Mouse (Mus musculus) heart, embryonic 16.5 days (tissue): ENCODE data around the gene Camta1. TPM values are rescaled to one million over a fixed set of nuclear protein-coding genes. Genes with fewer than 3 reads are reported as not detected.

Experiments used
- ATAC-seq: fragments of 200-750 bp; cut with Nextera tagmentation; replicated peaks from 2 replicates; pipeline ENCODE4 v1.8.0; 2017; ENCODE audit warnings: moderate number of reproducible peaks; ENCODE audit not compliant: insufficient read depth, low FRiP score; ENCODE audit errors: extremely low read depth
- H3K27ac ChIP-seq: fragments of 300-500 bp; sonication (generic); 2 replicates; pipeline ENCODE4 v1.5.1; 2014; ENCODE audit warnings: mild to moderate bottlenecking, low read length, control low read depth, moderate library complexity
- H3K27me3 ChIP-seq: fragments of 300-500 bp; sonication (generic); 2 replicates; pipeline ENCODE4 v1.6.1; 2014; ENCODE audit warnings: low read length, mixed read lengths; ENCODE audit not compliant: control insufficient read depth, insufficient read depth
- H3K36me3 ChIP-seq: fragments of 300-500 bp; sonication (generic); 2 replicates; pipeline ENCODE4 v1.6.1; 2014; ENCODE audit not compliant: control insufficient read depth, insufficient read depth
- H3K4me1 ChIP-seq: fragments of 300-500 bp; sonication (generic); 2 replicates; pipeline ENCODE4 v1.6.1; 2014; ENCODE audit warnings: low read length, mixed read lengths; ENCODE audit not compliant: control insufficient read depth, insufficient read depth
- H3K4me2 ChIP-seq: fragments of 300-500 bp; sonication (generic); 2 replicates; pipeline ENCODE4 v1.6.1; 2014; ENCODE audit warnings: low read depth, mild to moderate bottlenecking, control low read depth, low read length
- H3K4me3 ChIP-seq: fragments of 300-500 bp; sonication (generic); 2 replicates; pipeline ENCODE4 v1.5.1; 2014; ENCODE audit warnings: mild to moderate bottlenecking, control low read depth, low read length
- H3K9ac ChIP-seq: fragments of 300-500 bp; sonication (generic); 2 replicates; pipeline ENCODE4 v1.6.1; 2014; ENCODE audit warnings: low read length, control low read depth
- H3K9me3 ChIP-seq: fragments of 300-500 bp; sonication (generic); replicated peaks from 2 replicates; pipeline ENCODE4 v1.6.1; 2016; ENCODE audit warnings: low read length; ENCODE audit not compliant: control insufficient read depth
- WGBS: fragments of 180-500 bp; shearing (Covaris S2); extraction: QIAGEN DNeasy Blood & Tissue Kit; methylation state at CpG from one replicate; pipeline ENCODE4 v1.1.7; 2014; 5-methylcytosine and 5-hydroxymethylcytosine counted together
- polyA plus RNA-seq: library from polyadenylated mRNA; unstranded; fragments of >200 nt; fragmentation: Nextera tagmentation; extraction: Ambion mirVana; gene quantifications from 2 replicates; pipeline ENCODE4 v1.2.1, GENCODE M21; 2015

Camta1 gene
- polyA plus RNA-seq, 1 experiment from 2014 or later: 141 TPM

DNA sequence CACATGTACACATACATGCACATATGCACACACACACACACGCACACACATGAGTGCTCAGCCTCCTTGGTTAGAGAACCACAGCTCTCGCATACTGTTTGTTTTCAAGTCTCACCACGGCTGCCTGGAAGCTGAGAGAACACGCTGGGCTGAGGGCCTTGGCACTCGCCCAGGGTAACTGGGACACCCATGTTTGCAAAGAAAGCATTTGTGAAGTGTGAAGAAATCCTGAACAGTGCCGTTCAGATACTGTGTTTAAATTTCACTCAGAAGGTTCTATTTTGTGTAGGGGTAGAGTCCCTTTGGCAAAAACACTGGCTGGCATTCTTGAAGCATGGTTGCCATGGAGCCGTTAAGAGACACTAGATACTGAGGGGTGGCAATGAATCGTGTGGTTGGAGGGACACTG lies 682.7 kb downstream of the Camta1 start:
- ATAC-seq: peak; percentile 43
- peaks cover 24% of the 10 kb centered on the region for H3K4me1 ChIP-seq
- H3K4me2 ChIP-seq: no peak overlapping the region
- H3K4me3 ChIP-seq: no peak overlapping the region
- no peaks in the 10 kb centered on the region for H3K27me3 ChIP-seq
- H3K36me3 ChIP-seq: no peaks in the 10 kb centered on the region
- no peak overlapping the region for H3K9ac ChIP-seq
- H3K9me3 ChIP-seq: no peaks in the 10 kb centered on the region
- whole genome bisulfite sequencing: 33% methylated on average over 8 of the region's 8 CpGs
- H3K27ac ChIP-seq: 0 out of 2 replicates have a peak overlapping the region, but pooled peaks have one; percentile 28

- Histone ChIP-seq H3K4me1 (no peaks in the 10 kb centered on the region), H3K36me3 (no peaks in the 10 kb centered on the region), H3K4me3 (no peak overlapping the region), H3K27ac (no peak overlapping the region), H3K9me3 (no peaks in the 10 kb centered on the region), H3K27me3 (no peaks in the 10 kb centered on the region), H3K9ac (no peak overlapping the region), H3K4me2 (no peak overlapping the region)
- no peak for ATAC-seq
- 78% methylated on average over 8 of the region's 8 CpGs for WGBS
Observed at GRCm38 (mm10) chr4:151172526-151172925, 689.1 kb downstream of the Camta1 start.

DNA sequence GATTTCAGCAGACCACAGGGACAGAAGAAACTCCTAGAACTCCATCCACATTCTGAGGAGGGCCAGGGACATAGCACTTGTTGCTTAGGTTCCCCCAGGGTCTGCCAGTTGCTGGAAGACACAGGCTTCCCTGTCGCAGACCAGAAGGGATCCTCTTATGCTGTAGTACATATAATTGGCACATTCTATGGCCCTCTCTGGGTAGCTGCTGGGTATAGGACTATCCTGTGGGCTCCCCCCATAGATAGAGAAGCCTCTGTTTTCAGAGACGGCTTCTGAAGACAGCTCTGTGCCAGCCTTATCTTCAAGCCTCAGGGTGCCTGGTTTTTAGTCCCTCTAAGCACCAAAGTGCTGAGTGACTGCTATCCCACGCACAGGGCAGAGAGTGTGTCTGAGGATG lies 690.6 kb downstream of the Camta1 start:
- Histone ChIP-seq H3K4me3 (no peak overlapping the region), H3K9ac (no peak overlapping the region), H3K36me3 (no peaks in the 10 kb centered on the region), H3K4me1 (peaks cover under 1% of the 10 kb centered on the region; the same call in 1 of the 2 replicates), H3K27ac (no peak overlapping the region), H3K27me3 (no peaks in the 10 kb centered on the region), H3K4me2 (no peak overlapping the region), H3K9me3 (no peaks in the 10 kb centered on the region)
- no peak for ATAC-seq
- WGBS: 50% methylated on average over 3 of the region's 3 CpGs

GRCm38 (mm10) chr4:151170658-151171057 lies 691.0 kb downstream of the Camta1 start:
- no peak overlapping the region for H3K4me3 ChIP-seq
- no peaks in the 10 kb centered on the region for H3K36me3 ChIP-seq
- H3K9me3 ChIP-seq: no peaks in the 10 kb centered on the region
- peaks cover 6% of the 10 kb centered on the region for H3K4me1 ChIP-seq
- no peak overlapping the region for H3K9ac ChIP-seq
- no peak for ATAC-seq
- H3K27ac ChIP-seq: no peak overlapping the region
- no peak overlapping the region for H3K4me2 ChIP-seq
- H3K27me3 ChIP-seq: no peaks in the 10 kb centered on the region
- WGBS: 49% methylated on average over 18 of the region's 18 CpGs

DNA sequence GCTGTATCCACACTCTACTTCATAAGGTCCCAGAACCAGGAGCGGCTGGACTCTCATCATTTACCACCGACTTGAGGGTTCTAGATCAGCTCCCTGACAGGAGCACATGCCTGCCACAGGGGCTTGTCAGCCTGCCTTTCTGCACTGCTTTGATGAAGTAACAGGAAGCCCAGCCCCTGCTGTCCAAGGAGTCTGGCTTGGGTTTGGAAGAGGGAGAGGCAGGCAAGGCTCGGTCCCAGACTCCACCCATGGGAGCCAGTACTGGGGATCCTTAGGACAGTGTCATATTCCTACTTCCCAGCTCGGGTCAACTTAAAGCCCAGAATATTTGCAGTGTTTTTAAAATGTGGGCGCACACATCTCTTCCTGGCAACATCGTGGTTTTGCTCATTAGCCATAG lies 694.7 kb downstream of the Camta1 start:
- Histone ChIP-seq H3K4me1 (peaks cover 6% of the 10 kb centered on the region), H3K9me3 (no peaks in the 10 kb centered on the region), H3K4me3 (no peak overlapping the region), H3K9ac (no peak overlapping the region), H3K27me3 (0 out of 2 replicates have a peak, but pooled peaks cover 2% of the 10 kb centered on the region), H3K4me2 (no peak overlapping the region), H3K36me3 (no peaks in the 10 kb centered on the region), H3K27ac (no peak overlapping the region)
- no peak for ATAC-seq
- WGBS: 72% methylated on average over 6 of the region's 6 CpGs

GRCm38 (mm10) chr4:151165539-151165938 lies 696.1 kb downstream of the Camta1 start:
- Histone ChIP-seq H3K27me3 (0 out of 2 replicates have a peak, but pooled peaks cover 2% of the 10 kb centered on the region), H3K4me1 (peaks cover 6% of the 10 kb centered on the region), H3K4me3 (no peak overlapping the region), H3K9me3 (no peaks in the 10 kb centered on the region), H3K4me2 (no peak overlapping the region), H3K27ac (no peak overlapping the region), H3K9ac (no peak overlapping the region), H3K36me3 (no peaks in the 10 kb centered on the region)
- peak; percentile 59 for ATAC-seq
- 12% methylated on average over 10 of the region's 10 CpGs for WGBS

DNA sequence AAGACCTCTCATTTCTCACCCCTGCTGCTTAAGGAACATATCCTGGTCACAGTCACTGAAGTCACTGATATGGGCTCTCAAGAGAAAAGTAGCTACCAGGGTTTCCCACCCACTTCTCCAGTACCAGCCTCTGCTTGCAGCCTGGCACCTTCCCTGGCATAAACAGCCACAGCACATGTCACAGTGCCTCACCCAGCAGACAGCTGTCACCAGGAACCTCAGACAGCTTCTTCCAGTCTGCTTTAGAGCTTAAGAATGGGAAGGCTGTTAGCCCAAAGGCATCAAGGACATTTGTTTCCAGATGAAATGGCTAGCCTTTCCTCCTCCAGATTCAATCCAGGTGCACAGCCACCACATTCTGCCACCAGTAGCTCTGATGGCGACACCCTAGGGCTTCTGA lies 697.4 kb downstream of the Camta1 start:
- WGBS: 67% methylated on average over 1 of the region's 1 CpGs
- no peak overlapping the region for H3K9ac ChIP-seq
- no peak overlapping the region for H3K4me2 ChIP-seq
- no peaks in the 10 kb centered on the region for H3K9me3 ChIP-seq
- peaks cover 6% of the 10 kb centered on the region for H3K4me1 ChIP-seq
- H3K36me3 ChIP-seq: no peaks in the 10 kb centered on the region
- peaks cover 2% of the 10 kb centered on the region for H3K27me3 ChIP-seq
- no peak overlapping the region for H3K27ac ChIP-seq
- ATAC-seq: no peak
- no peak overlapping the region for H3K4me3 ChIP-seq

DNA sequence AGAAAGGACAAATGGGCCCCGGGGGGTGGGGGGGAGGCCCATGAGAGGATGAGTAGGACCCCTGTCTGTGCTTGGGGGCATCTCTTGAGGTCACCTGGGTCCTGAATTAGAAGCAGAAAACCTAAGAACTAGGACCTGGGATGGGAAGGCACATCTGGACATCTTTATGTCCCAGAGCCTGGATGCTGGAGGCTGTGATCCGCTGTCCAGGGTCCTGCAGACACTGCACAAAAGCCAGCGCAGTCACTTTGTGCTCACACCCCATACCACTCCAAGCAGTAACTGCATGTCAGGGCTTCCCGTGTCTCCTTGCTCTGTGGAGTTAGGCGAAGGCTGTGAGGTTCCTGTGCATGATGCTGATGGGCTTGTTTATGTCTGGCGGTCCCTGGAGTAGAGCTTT lies 699.8 kb downstream of the Camta1 start:
- Histone ChIP-seq H3K36me3 (no peaks in the 10 kb centered on the region), H3K27me3 (peaks cover 2% of the 10 kb centered on the region), H3K4me2 (no peak overlapping the region), H3K9ac (no peak overlapping the region), H3K9me3 (no peaks in the 10 kb centered on the region), H3K4me1 (peaks cover 6% of the 10 kb centered on the region), H3K27ac (no peak overlapping the region), H3K4me3 (no peak overlapping the region)
- 49% methylated on average over 6 of the region's 6 CpGs for WGBS
- no peak for ATAC-seq

DNA sequence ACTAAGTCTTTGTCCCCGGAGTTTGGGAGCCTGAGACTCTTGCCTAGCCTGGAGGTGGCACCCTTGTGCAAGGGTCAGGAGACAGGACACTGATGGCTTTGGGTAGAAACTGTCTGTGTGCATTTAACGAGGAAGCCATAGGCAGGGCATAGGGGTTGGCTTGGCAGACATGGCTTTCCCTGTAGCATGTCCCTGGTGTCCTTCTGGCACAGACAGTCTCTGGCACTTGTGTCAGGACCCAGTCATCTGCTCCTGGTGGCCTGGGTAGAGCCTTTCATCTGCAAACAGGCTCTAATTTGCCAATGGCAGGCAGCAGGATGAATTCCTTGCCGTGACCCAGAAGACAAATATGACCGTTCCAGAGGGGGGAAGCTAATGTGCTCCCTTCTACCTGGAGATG lies 700.7 kb downstream of the Camta1 start:
- peaks cover 2% of the 10 kb centered on the region for H3K27me3 ChIP-seq
- no peak overlapping the region for H3K4me3 ChIP-seq
- H3K36me3 ChIP-seq: no peaks in the 10 kb centered on the region
- H3K4me2 ChIP-seq: no peak overlapping the region
- ATAC-seq: no peak
- no peak overlapping the region for H3K9ac ChIP-seq
- no peaks in the 10 kb centered on the region for H3K9me3 ChIP-seq
- WGBS: 62% methylated on average over 4 of the region's 4 CpGs
- peaks cover 4% of the 10 kb centered on the region for H3K4me1 ChIP-seq
- H3K27ac ChIP-seq: no peak overlapping the region

DNA sequence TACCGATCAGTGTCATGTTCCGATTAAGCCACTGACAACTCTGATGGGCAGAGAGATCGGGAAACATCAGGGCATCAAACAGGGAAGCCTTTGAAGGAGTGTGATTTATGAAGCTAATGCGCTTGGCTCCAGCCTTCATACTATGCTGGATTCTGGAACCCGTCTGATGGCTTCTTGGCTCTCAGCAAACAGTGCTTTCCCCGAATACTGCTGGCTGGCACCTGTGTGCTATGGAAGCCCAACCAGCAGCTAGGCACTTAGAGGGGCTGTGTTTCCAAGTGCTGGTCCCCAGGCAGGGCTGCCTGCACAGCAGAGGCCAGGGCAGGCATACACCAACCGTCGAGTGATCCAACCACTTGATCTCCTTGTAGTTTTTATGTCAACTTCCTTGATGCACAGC lies 701.2 kb downstream of the Camta1 start:
- H3K4me1 ChIP-seq: no peaks in the 10 kb centered on the region
- H3K4me3 ChIP-seq: no peak overlapping the region
- no peaks in the 10 kb centered on the region for H3K9me3 ChIP-seq
- H3K9ac ChIP-seq: no peak overlapping the region
- no peaks in the 10 kb centered on the region for H3K36me3 ChIP-seq
- ATAC-seq: no peak
- no peak overlapping the region for H3K4me2 ChIP-seq
- WGBS: 69% methylated on average over 8 of the region's 8 CpGs
- peaks cover 2% of the 10 kb centered on the region for H3K27me3 ChIP-seq
- H3K27ac ChIP-seq: no peak overlapping the region
